Mouse (Mus musculus) C2C12 (cell line): ENCODE data around the gene Scamp2. TPM values are rescaled to one million over a fixed set of nuclear protein-coding genes. Genes with fewer than 3 reads are reported as not detected.

Experiments
- H3K27me3 ChIP-seq: one replicate; pipeline ENCODE4 v1.6.1; 2011; ENCODE audit not compliant: control insufficient read depth, insufficient read depth, insufficient read length
- H3K36me3 ChIP-seq: one replicate; pipeline ENCODE4 v1.6.1; 2011; ENCODE audit not compliant: control insufficient read depth, insufficient read depth
- H3K4me3 ChIP-seq: one replicate; pipeline ENCODE4 v1.5.1; 2011; ENCODE audit warnings: mild to moderate bottlenecking, control low read depth; ENCODE audit not compliant: poor library complexity, insufficient read depth, severe bottlenecking
- H3K79me2 ChIP-seq: one replicate; pipeline ENCODE4 v1.6.1; 2011; ENCODE audit not compliant: control insufficient read depth, insufficient read depth
- H3K79me3 ChIP-seq: one replicate; pipeline ENCODE4 v1.6.1; 2011; ENCODE audit warnings: low read depth, control low read depth
- H3ac ChIP-seq: one replicate; pipeline ENCODE3; 2011; ENCODE audit warnings: low read depth; ENCODE audit not compliant: control insufficient read depth, insufficient read length
- CEBPB ChIP-seq: IDR thresholded peaks from one replicate; pipeline ENCODE4 v1.6.1; 2011; ENCODE audit warnings: low read depth, mild to moderate bottlenecking, control low read depth, moderate library complexity
- CTCF ChIP-seq: IDR thresholded peaks from one replicate; pipeline ENCODE4 v1.5.1; 2011; ENCODE audit not compliant: control insufficient read depth, insufficient read depth, insufficient read length
- FOSL1 ChIP-seq: IDR thresholded peaks from one replicate; pipeline ENCODE4 v1.8.0; 2011; ENCODE audit warnings: mild to moderate bottlenecking, low read length; ENCODE audit not compliant: poor library complexity, insufficient read depth, severe bottlenecking
- MAX ChIP-seq: IDR thresholded peaks from one replicate; pipeline ENCODE4 v1.6.1; 2011; ENCODE audit warnings: mild to moderate bottlenecking, control low read depth
- MYOD1 ChIP-seq: IDR thresholded peaks from one replicate; pipeline ENCODE4 v1.6.1; 2011; ENCODE audit warnings: low read depth; ENCODE audit not compliant: control insufficient read depth, insufficient read length
- MYOG ChIP-seq: IDR thresholded peaks from one replicate; pipeline ENCODE4 v1.6.1; 2011; ENCODE audit not compliant: control insufficient read depth, insufficient read length; ENCODE audit errors: extremely low read depth
- USF1 ChIP-seq: IDR thresholded peaks from one replicate; pipeline ENCODE4 v1.6.1; 2011; ENCODE audit warnings: low read depth, mild to moderate bottlenecking, control low read depth, moderate library complexity
- polyA plus RNA-seq: library from polyadenylated mRNA; unstranded; fragments of >200 nt; fragmentation: generic; extraction: Trizol; gene quantifications from one replicate; pipeline ENCODE4 v1.2.1, GENCODE M21; 2012; ENCODE audit warnings: missing spikeins

Scamp2 gene
- polyA plus RNA-seq, 1 experiment = 22.5 TPM

GRCm38 (mm10) chr9:57575577-57575976, 14.8 kb downstream of the Scamp2 start:
- Histone ChIP-seq H3K79me2 (no peaks in the 10 kb centered on the region), H3K79me3 (no peaks in the 10 kb centered on the region), H3K36me3 (peaks cover 5% of the 10 kb centered on the region), H3ac (no peak overlapping the region), H3K4me3 (no peak overlapping the region), H3K27me3 (no peaks in the 10 kb centered on the region)
- no peak for TF ChIP-seq MYOG
- TF ChIP-seq MYOD1 = no peak
- no peak for TF ChIP-seq FOSL1
- TF ChIP-seq USF1 = no peak
- no peak for TF ChIP-seq CTCF
- TF ChIP-seq CEBPB = no peak
- TF ChIP-seq MAX = no peak

- H3K27me3 ChIP-seq = no peaks in the 10 kb centered on the region
- H3ac ChIP-seq = no peak overlapping the region
- no peaks in the 10 kb centered on the region for H3K79me2 ChIP-seq
- no peak overlapping the region for H3K4me3 ChIP-seq
- no peaks in the 10 kb centered on the region for H3K79me3 ChIP-seq
- peaks cover 12% of the 10 kb centered on the region for H3K36me3 ChIP-seq
- TF ChIP-seq FOSL1 (no peak), MYOD1 (no peak), CEBPB (no peak), MYOG (no peak), MAX (no peak), CTCF (no peak), USF1 (no peak)
These were observed 16.6 kb downstream of the Scamp2 start for GRCm38 (mm10) chr9:57577144-57577849.

GRCm38 (mm10) chr9:57584991-57585390, 24.2 kb downstream of the Scamp2 start:
- Histone ChIP-seq H3K36me3 (peaks cover 21% of the 10 kb centered on the region), H3ac (no peak overlapping the region), H3K4me3 (no peak overlapping the region), H3K79me3 (no peaks in the 10 kb centered on the region), H3K27me3 (no peaks in the 10 kb centered on the region), H3K79me2 (peaks cover 1% of the 10 kb centered on the region)
- TF ChIP-seq MAX = no peak
- TF ChIP-seq MYOG = no peak
- TF ChIP-seq FOSL1 = no peak
- TF ChIP-seq CEBPB = no peak
- TF ChIP-seq MYOD1 = no peak
- no peak for TF ChIP-seq CTCF
- no peak for TF ChIP-seq USF1

GRCm38 (mm10) chr9:57589224-57590126, 28.7 kb downstream of the Scamp2 start, which contains the start of gene Ulk3:
TSS of gene Ulk3 (plus strand) at chr9:57589452.
- H3K79me2 ChIP-seq = peaks cover 17% of the 10 kb centered on the region
- H3K79me3 ChIP-seq = no peaks in the 10 kb centered on the region
- H3K27me3 ChIP-seq = no peaks in the 10 kb centered on the region
- TF ChIP-seq MAX = peak; percentile 23
- peak; percentile 41 for TF ChIP-seq CTCF
- no peak for TF ChIP-seq USF1
- peak within 1 kb of the TSS; percentile 51 for H3K4me3 ChIP-seq
- H3ac ChIP-seq = peak within 1 kb of the TSS; percentile 87
- H3K36me3 ChIP-seq = peaks cover 4% of the 10 kb centered on the region

GRCm38 (mm10) chr9:57590726-57591125, 30.0 kb downstream of the Scamp2 start:
- Histone ChIP-seq H3K27me3 (no peaks in the 10 kb centered on the region), H3K79me3 (no peaks in the 10 kb centered on the region), H3K36me3 (peaks cover 12% of the 10 kb centered on the region), H3K4me3 (no peak overlapping the region), H3K79me2 (peaks cover 17% of the 10 kb centered on the region), H3ac (peak overlapping the region; percentile 18)
- TF ChIP-seq CTCF (peak; percentile 42), FOSL1 (no peak), MAX (peak; percentile 58)
